In genomic region chr2:52859466-52859840, GRCm38 (mm10) we compare ENCODE assay signal across 8 mouse cellular contexts. TPM values are rescaled to one million over a fixed set of nuclear protein-coding genes. Genes with fewer than 3 reads are reported as not detected.
DNase-seq lines count a peak whose midpoint lies in the region; ATAC-seq and TF ChIP-seq lines count a peak whose summit lies in the region.

No protein-coding gene starts in this region.

- no peaks in the 10 kb centered on the region for H3K27me3 ChIP-seq in heart, adult 2 months (ENCODE audit: control insufficient read depth, insufficient read depth, low read length)
- no peaks in the 10 kb centered on the region for H3K27me3 ChIP-seq in embryonic facial prominence, embryonic 10.5 days (replicated peaks; ENCODE audit: low read depth, poor library complexity, severe bottlenecking)
- H3K27me3 ChIP-seq in hindbrain, postnatal 0 days (ENCODE audit: insufficient read depth, low read length), result no peaks in the 10 kb centered on the region
- H3K27me3 ChIP-seq in lung, postnatal 0 days (replicated peaks; ENCODE audit: insufficient read depth, low read length), result 0 out of 2 replicates have a peak, but pooled peaks cover 4% of the 10 kb centered on the region

- intact Hi-C loops in heart, adult 2 months (cut with DNase I), result loop anchor here (2.0 to 5.0 kb wide), 5 partner anchors 83 to 333 kb away; partner anchors contain the start of genes Arl6ip6 and Prpf40a

- peak; percentile 12 to 38 for DNase-seq in heart, adult 2 months
- no peak for DNase-seq in heart, postnatal 4 days
- peak; percentile 42 for DNase-seq in embryonic facial prominence, embryonic 10.5 days (ENCODE audit: low spot score)
- peak; percentile 31 for DNase-seq in hindbrain, postnatal 0 days (ENCODE audit: low spot score)
- DNase-seq in lung, postnatal 0 days (ENCODE audit: low spot score), result peak; percentile 36

- no peaks in the 10 kb centered on the region for H3K9me3 ChIP-seq in embryonic facial prominence, embryonic 10.5 days
- no peaks in the 10 kb centered on the region for H3K9me3 ChIP-seq in hindbrain, postnatal 0 days (ENCODE audit: low read length)
- no peaks in the 10 kb centered on the region for H3K9me3 ChIP-seq in lung, postnatal 0 days (ENCODE audit: low read length)

- TF ChIP-seq CTCF in heart, adult 2 months (IDR thresholded peaks at IDR 0.05), result no peak
- TF ChIP-seq CTCF in hindbrain, postnatal 0 days (IDR thresholded peaks at IDR 0.05; ENCODE audit: low read depth), result no peak
- no peak for TF ChIP-seq CTCF in lung, postnatal 0 days (IDR thresholded peaks at IDR 0.05)

- H3K79me2 ChIP-seq in heart, adult 2 months (replicated peaks; ENCODE audit: control insufficient read depth, insufficient read depth, low read length), result 0 out of 2 replicates have a peak, but pooled peaks cover 2% of the 10 kb centered on the region

- no peak overlapping the region; the same call in 1 of the 2 replicates for H3K27ac ChIP-seq in heart, adult 2 months
- H3K27ac ChIP-seq in embryonic facial prominence, embryonic 10.5 days (replicated peaks), result peak overlapping the region; percentile 97
- peak overlapping the region; percentile 89 for H3K27ac ChIP-seq in hindbrain, postnatal 0 days
- H3K27ac ChIP-seq in lung, postnatal 0 days (ENCODE audit: low read length), result no peak overlapping the region

- peaks cover 6% of the 10 kb centered on the region for H3K4me1 ChIP-seq in heart, adult 2 months (ENCODE audit: control insufficient read depth, insufficient read depth, low read length)
- peaks cover 43% of the 10 kb centered on the region for H3K4me1 ChIP-seq in embryonic facial prominence, embryonic 10.5 days
- peaks cover 16% of the 10 kb centered on the region for H3K4me1 ChIP-seq in hindbrain, postnatal 0 days (ENCODE audit: insufficient read depth, low read length)
- peaks cover 13% of the 10 kb centered on the region; the same call in 1 of the 2 replicates for H3K4me1 ChIP-seq in lung, postnatal 0 days (ENCODE audit: insufficient read depth, low read depth, low read length)

- 0 out of 2 replicates have a peak overlapping the region, but pooled peaks have one; percentile 32 for H3K9ac ChIP-seq in heart, adult 2 months (ENCODE audit: low read depth, low read length)
- H3K9ac ChIP-seq in hindbrain, postnatal 0 days (replicated peaks; ENCODE audit: low read length), result peak overlapping the region; percentile 88
- H3K9ac ChIP-seq in lung, postnatal 0 days (replicated peaks; ENCODE audit: low read depth), result no peak overlapping the region

- peak overlapping the region; percentile 94 for H3K4me3 ChIP-seq in heart, adult 2 months
- H3K4me3 ChIP-seq in embryonic facial prominence, embryonic 10.5 days, result peak overlapping the region; percentile 98
- peak overlapping the region; percentile 86 for H3K4me3 ChIP-seq in hindbrain, postnatal 0 days (ENCODE audit: low read length)
- H3K4me3 ChIP-seq in lung, postnatal 0 days (ENCODE audit: low read depth, low read length), result peak overlapping the region; percentile 69

- no peaks in the 10 kb centered on the region for H3K36me3 ChIP-seq in heart, adult 2 months (ENCODE audit: control insufficient read depth, insufficient read depth, low read length)
- peaks cover 11% of the 10 kb centered on the region; the same call in 1 of the 2 replicates for H3K36me3 ChIP-seq in embryonic facial prominence, embryonic 10.5 days (replicated peaks)
- H3K36me3 ChIP-seq in hindbrain, postnatal 0 days (ENCODE audit: insufficient read depth, low read length), result no peaks in the 10 kb centered on the region
- H3K36me3 ChIP-seq in lung, postnatal 0 days (ENCODE audit: insufficient read depth, low read length), result no peaks in the 10 kb centered on the region

- peak overlapping the region; percentile 79 for H3K4me2 ChIP-seq in hindbrain, postnatal 0 days (ENCODE audit: low read depth, low read length)
- H3K4me2 ChIP-seq in lung, postnatal 0 days (replicated peaks; ENCODE audit: low read depth, low read length), result peak overlapping the region; percentile 96

- no peak for TF ChIP-seq POLR2A in heart, adult 2 months (IDR thresholded peaks at IDR 0.05; ENCODE audit: insufficient read depth, low read depth, low read length)

- 49% methylated on average over 7 of the region's 7 CpGs for WGBS in heart, adult 2 months
- 10% methylated on average over 7 of the region's 7 CpGs for WGBS in embryonic facial prominence, embryonic 10.5 days
- 1% methylated on average over 7 of the region's 7 CpGs for WGBS in hindbrain, postnatal 0 days
- WGBS in lung, postnatal 0 days, result 28% methylated on average over 7 of the region's 7 CpGs

- TF ChIP-seq EP300 in heart, adult 2 months (IDR thresholded peaks at IDR 0.05; ENCODE audit: insufficient read depth, low read depth, low read length), result no peak
- TF ChIP-seq EP300 in lung, postnatal 0 days (IDR thresholded peaks at IDR 0.05), result no peak

- ATAC-seq in hindbrain, postnatal 0 days, result no peak
- ATAC-seq in lung, postnatal 0 days, result no peak
- ATAC-seq in inflammation-experienced regulatory T-cells, adult 6 months, result no peak
- no peak for ATAC-seq in granulocyte monocyte progenitor cell, adult 5-6 weeks (replicated peaks; ENCODE audit: poor library complexity, severe bottlenecking)
- ATAC-seq in megakaryocyte-erythroid progenitor cell, adult 5-6 weeks (replicated peaks; ENCODE audit: low FRiP score, low TSS enrichment, poor library complexity, severe bottlenecking), result no peak

RNA-seq across cellular contexts. Expression of gene Fmnl2, which starts 1.8 kb away (rescaled TPM):
- total RNA-seq in heart, adult 2 months (2021), result 1 to 10 TPM; 4.5 to 6.3 TPM
- 1.2 and 2.9 TPM in 2 replicates for polyA plus RNA-seq in heart, adult 2 months (2012; rRNA removed)
- total RNA-seq in heart, postnatal 4 days (2021), result 1 to 10 TPM; 6.1 to 6.3 TPM
- 6.0 and 7.3 TPM in 2 replicates for polyA plus RNA-seq in embryonic facial prominence, embryonic 10.5 days (2016; fragmentation: Nextera tagmentation; extraction: Ambion mirVana)
- total RNA-seq in hindbrain, postnatal 0 days (2014; rRNA removed), result 25.2 and 27.6 TPM in 2 replicates
- 9.3 and 9.9 TPM in 2 replicates for polyA plus RNA-seq in hindbrain, postnatal 0 days (2015; fragmentation: Nextera tagmentation; extraction: Ambion mirVana)
- 3.5 and 3.9 TPM in 2 replicates for polyA plus RNA-seq in lung, postnatal 0 days (2015; fragmentation: Nextera tagmentation; extraction: Ambion mirVana)
- polyA plus RNA-seq in inflammation-experienced regulatory T-cells, adult 6 months (2017; shearing (Covaris generic)), result under 1 TPM; 0.24 to 0.47 (median 0.36) TPM
- 4.0 and 5.7 TPM in 2 replicates for total RNA-seq in granulocyte monocyte progenitor cell, adult 5-6 weeks (2014; fragmentation: Nextera tagmentation)
- total RNA-seq in granulocyte monocyte progenitor cell, adult 5-6 weeks (2017), result 3.8 and 4.4 TPM in 2 replicates
- 0.35 TPM in 1 of 2 replicates, not detected in the other for total RNA-seq in megakaryocyte-erythroid progenitor cell, adult 5-6 weeks (2014; fragmentation: Nextera tagmentation)
- total RNA-seq in megakaryocyte-erythroid progenitor cell, adult 5-6 weeks (2017), result 0.70 and 0.76 TPM in 2 replicates

Comparison
In these comparisons a context has a peak if more than half of its experiments do, and no peak if none do; other contexts are left out.
1. H3K27ac ChIP-seq: peak in embryonic facial prominence, embryonic 10.5 days (single experiment) and hindbrain, postnatal 0 days (single experiment); none in heart, adult 2 months (single experiment) and lung, postnatal 0 days (single experiment).
2. Peak in every context shown above with its lines, with median percentiles within 50 percentile points of each other: H3K4me3 ChIP-seq.